Mouse (Mus musculus) spleen, adult 2 months (tissue): Measurements from ENCODE around the gene Npnt.

Source experiments
- CTCF ChIP-seq: fragments of 200-500 bp; IDR thresholded peaks from 2 replicates; pipeline ENCODE4 v1.5.1; 2011; ENCODE audit warnings: mild to moderate bottlenecking, inconsistent platforms; ENCODE audit not compliant: insufficient read depth, insufficient read length, insufficient replicate concordance; ENCODE audit errors: extremely low read depth
- POLR2A ChIP-seq: fragments of 200-500 bp; IDR thresholded peaks from 2 replicates; pipeline ENCODE4 v1.6.1; 2011; ENCODE audit warnings: low read depth, low read length, inconsistent platforms

- TF ChIP-seq POLR2A = no peak
- TF ChIP-seq CTCF = no peak
Observed at GRCm38 (mm10) chr3:132905224-132905930, 44.7 kb downstream of the Npnt start.
